Mouse (Mus musculus) lung, adult 2 months (tissue): ENCODE measurements at regions not wholly inside any gene's neighbourhood (a gene's known extent, or its start where the extent isn't known, plus 50 kb on each side); places are given as distances from the start of the nearest gene placed in this dataset.

ENCODE experiments used
- CTCF ChIP-seq: fragments of 200-500 bp; IDR thresholded peaks from 2 replicates; pipeline ENCODE4 v1.5.1; 2011; ENCODE audit warnings: mild to moderate bottlenecking, low read length, control low read depth; ENCODE audit not compliant: insufficient read depth
- POLR2A ChIP-seq: fragments of 200-500 bp; IDR thresholded peaks from 2 replicates; pipeline ENCODE4 v1.6.1; 2011; ENCODE audit warnings: low read depth, mild to moderate bottlenecking, control low read depth, low read length, borderline replicate concordance; ENCODE audit errors: extremely low read depth

DNA sequence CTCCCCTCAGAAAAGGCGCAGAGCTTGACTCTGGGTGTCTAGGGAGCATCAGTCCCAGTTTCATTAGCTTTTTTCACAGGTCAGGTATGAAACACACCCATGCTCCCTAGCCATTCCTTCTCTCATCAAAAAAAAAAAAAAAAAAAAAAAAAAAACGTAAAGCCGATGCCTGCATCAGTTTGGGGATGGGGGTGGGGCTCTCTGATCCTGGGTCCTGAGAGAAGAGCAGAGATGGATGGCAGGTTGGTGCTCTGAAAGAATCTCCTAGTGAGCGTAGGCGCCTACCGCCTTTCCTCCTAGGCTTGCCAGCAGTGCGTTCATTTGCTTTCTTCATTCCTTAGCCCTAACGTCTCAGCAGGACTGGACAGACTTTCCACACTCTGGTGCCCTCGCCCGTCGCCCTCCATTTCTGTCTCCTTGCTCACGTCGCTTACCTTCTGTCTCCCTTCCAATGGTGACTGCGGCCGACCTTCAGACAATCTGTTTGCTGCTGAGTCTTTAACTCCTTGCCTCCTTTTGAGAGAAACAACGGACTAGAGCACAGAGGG is 267.5 kb downstream of the Agtpbp1 start:
- TF ChIP-seq CTCF: no peak
- TF ChIP-seq POLR2A: no peak
